21 mouse cellular contexts compared by ENCODE assay signal in the genomic region with DNA sequence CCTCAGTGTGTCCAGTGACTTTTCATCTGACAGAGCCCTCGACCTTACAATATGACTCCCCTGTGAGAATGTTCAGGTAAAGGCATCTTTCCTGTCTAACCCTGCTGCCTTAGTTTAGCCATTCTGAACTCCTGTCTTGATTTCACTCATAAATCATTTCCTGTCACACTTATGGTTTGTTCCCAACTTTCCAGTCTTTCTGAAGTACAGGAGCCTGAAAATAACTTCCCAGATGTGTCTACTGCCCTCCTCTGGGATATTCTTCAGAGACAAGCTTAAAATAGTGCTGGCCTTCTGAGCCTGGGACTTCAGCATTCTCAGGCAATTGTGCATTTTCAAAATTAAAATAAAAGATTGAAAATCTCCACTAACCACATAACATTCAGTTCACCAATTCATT.
DNase-seq lines count a peak whose midpoint lies in the region; ATAC-seq and TF ChIP-seq lines count a peak whose summit lies in the region.
"Had no signal": no experiment of that assay in that cellular context is flagged by ENCODE, and none has a peak within 500 bp of the region (broad histone marks: within the 10 kb centered on the region; RNA-seq: fewer than 3 reads in every experiment).

No protein-coding gene starts in this region.

- no peak overlapping the region for H3K9ac ChIP-seq in hindbrain, postnatal 0 days (replicated peaks; ENCODE audit: low read length)
- no peak overlapping the region for H3K9ac ChIP-seq in hindbrain, embryonic 16.5 days (ENCODE audit: low read depth, low read length)
- H3K9ac ChIP-seq in liver, postnatal 0 days (replicated peaks) = no peak overlapping the region
- no peak overlapping the region for H3K9ac ChIP-seq in liver, embryonic 11.5 days (ENCODE audit: low read depth, low read length)
- H3K9ac ChIP-seq: embryonic facial prominence, embryonic 13.5 days; heart, embryonic 13.5 days; hindbrain, embryonic 15.5 days; liver, embryonic 15.5 days had no signal

- TF ChIP-seq CTCF in hindbrain, postnatal 0 days (IDR thresholded peaks at IDR 0.05; ENCODE audit: low read depth) = peak; percentile 31
- peak; percentile 20; the same call in 1 of the 2 replicates for TF ChIP-seq CTCF in liver, postnatal 0 days (IDR thresholded peaks at IDR 0.05; ENCODE audit: low read depth)

- ATAC-seq in hindbrain, postnatal 0 days = no peak
- no peak for ATAC-seq in hindbrain, embryonic 16.5 days
- ATAC-seq in liver, postnatal 0 days = no peak
- ATAC-seq in liver, embryonic 11.5 days (replicated peaks; ENCODE audit: low FRiP score) = no peak
- ATAC-seq: forebrain, embryonic 14.5 days had no signal

- H3K4me3 ChIP-seq in hindbrain, postnatal 0 days (ENCODE audit: low read length) = no peak overlapping the region
- H3K4me3 ChIP-seq in hindbrain, embryonic 16.5 days (ENCODE audit: low read length) = no peak overlapping the region
- H3K4me3 ChIP-seq in liver, postnatal 0 days (ENCODE audit: low read depth, low read length) = no peak overlapping the region
- no peak overlapping the region for H3K4me3 ChIP-seq in liver, embryonic 11.5 days (ENCODE audit: low read depth, low read length)
- H3K4me3 ChIP-seq: embryonic facial prominence, embryonic 13.5 days; heart, embryonic 13.5 days; hindbrain, embryonic 15.5 days; liver, embryonic 15.5 days; midbrain, embryonic 10.5 days had no signal

- no peaks in the 10 kb centered on the region for H3K4me1 ChIP-seq in hindbrain, postnatal 0 days (ENCODE audit: insufficient read depth, low read length)
- no peaks in the 10 kb centered on the region for H3K4me1 ChIP-seq in hindbrain, embryonic 16.5 days (ENCODE audit: control insufficient read depth, insufficient read depth, low read depth, low read length)
- H3K4me1 ChIP-seq in liver, postnatal 0 days (ENCODE audit: insufficient read depth) = no peaks in the 10 kb centered on the region
- H3K4me1 ChIP-seq in liver, embryonic 11.5 days (replicated peaks; ENCODE audit: control insufficient read depth, insufficient read depth, low read length) = no peaks in the 10 kb centered on the region
- H3K4me1 ChIP-seq: embryonic facial prominence, embryonic 13.5 days; heart, embryonic 13.5 days; hindbrain, embryonic 15.5 days; liver, embryonic 15.5 days; midbrain, embryonic 10.5 days had no signal

- 77% methylated on average over 1 of the region's 1 CpGs for WGBS in hindbrain, postnatal 0 days
- WGBS in hindbrain, embryonic 16.5 days = 63% methylated on average over 1 of the region's 1 CpGs
- WGBS in liver, postnatal 0 days (ENCODE audit: insufficient replicate concordance) = 52% methylated on average over 1 of the region's 1 CpGs
- 83% methylated on average over 1 of the region's 1 CpGs for WGBS in liver, embryonic 11.5 days

- no peak for TF ChIP-seq EP300 in liver, postnatal 0 days (IDR thresholded peaks at IDR 0.05; ENCODE audit: low read depth)

- no peaks in the 10 kb centered on the region for H3K27me3 ChIP-seq in hindbrain, postnatal 0 days (ENCODE audit: insufficient read depth, low read length)
- no peaks in the 10 kb centered on the region for H3K27me3 ChIP-seq in hindbrain, embryonic 16.5 days (replicated peaks; ENCODE audit: control insufficient read depth, insufficient read depth, low read length)
- no peaks in the 10 kb centered on the region for H3K27me3 ChIP-seq in liver, postnatal 0 days (ENCODE audit: insufficient read depth, low read length)
- H3K27me3 ChIP-seq in liver, embryonic 11.5 days (replicated peaks; ENCODE audit: control insufficient read depth, insufficient read depth, low read length) = no peaks in the 10 kb centered on the region
- H3K27me3 ChIP-seq: embryonic facial prominence, embryonic 13.5 days; heart, embryonic 13.5 days; hindbrain, embryonic 15.5 days; liver, embryonic 15.5 days had no signal

- no peak overlapping the region for H3K4me2 ChIP-seq in hindbrain, postnatal 0 days (ENCODE audit: low read depth, low read length)
- no peak overlapping the region for H3K4me2 ChIP-seq in hindbrain, embryonic 16.5 days (ENCODE audit: low read length)
- H3K4me2 ChIP-seq in liver, postnatal 0 days (ENCODE audit: low read depth, low read length) = no peak overlapping the region
- no peak overlapping the region for H3K4me2 ChIP-seq in liver, embryonic 11.5 days
- H3K4me2 ChIP-seq: embryonic facial prominence, embryonic 13.5 days; heart, embryonic 13.5 days; hindbrain, embryonic 15.5 days; liver, embryonic 15.5 days had no signal

- H3K27ac ChIP-seq in hindbrain, postnatal 0 days = no peak overlapping the region
- H3K27ac ChIP-seq in hindbrain, embryonic 16.5 days (ENCODE audit: low read depth, low read length) = no peak overlapping the region
- no peak overlapping the region for H3K27ac ChIP-seq in liver, postnatal 0 days (ENCODE audit: low read depth)
- no peak overlapping the region for H3K27ac ChIP-seq in liver, embryonic 11.5 days (ENCODE audit: low read depth, low read length)
- H3K27ac ChIP-seq: embryonic facial prominence, embryonic 13.5 days; heart, embryonic 13.5 days; hindbrain, embryonic 15.5 days; liver, embryonic 15.5 days; macrophage; midbrain, embryonic 10.5 days had no signal

- peak; percentile 6 to 73 for DNase-seq in adrenal gland, adult (ENCODE audit: inconsistent age in 2 of 2, low spot score in 1 of 2)
- no peak for DNase-seq in adrenal gland, adult 2 months
- no peak for DNase-seq in hindbrain, postnatal 0 days (ENCODE audit: low spot score)
- DNase-seq in liver, postnatal 0 days = no peak
- no peak for DNase-seq in liver, embryonic 11.5 days (ENCODE audit: low spot score)
- peak; percentile 47 for DNase-seq in brain, adult 2 months (ENCODE audit: low read depth, low spot score)
- no peak for DNase-seq in retina, embryonic 14.5 days (ENCODE audit: low spot score)
- DNase-seq: adrenal gland, adult 8-10 months; cerebellum, postnatal 10 days; heart, postnatal 36 days; spleen, adult 18-20 months; thymus, postnatal 4 days had no signal

- no peaks in the 10 kb centered on the region for H3K9me3 ChIP-seq in hindbrain, postnatal 0 days (ENCODE audit: low read length)
- no peaks in the 10 kb centered on the region for H3K9me3 ChIP-seq in hindbrain, embryonic 16.5 days (ENCODE audit: control insufficient read depth, low read length)
- H3K9me3 ChIP-seq in liver, postnatal 0 days (ENCODE audit: low read length) = no peaks in the 10 kb centered on the region
- no peaks in the 10 kb centered on the region for H3K9me3 ChIP-seq in liver, embryonic 11.5 days (ENCODE audit: control insufficient read depth, low read length)
- H3K9me3 ChIP-seq: embryonic facial prominence, embryonic 13.5 days; G1E; heart, embryonic 13.5 days; hindbrain, embryonic 15.5 days; liver, embryonic 15.5 days; midbrain, embryonic 10.5 days had no signal

- H3K36me3 ChIP-seq in hindbrain, postnatal 0 days (ENCODE audit: insufficient read depth, low read length) = no peaks in the 10 kb centered on the region
- H3K36me3 ChIP-seq in hindbrain, embryonic 16.5 days (ENCODE audit: control insufficient read depth, insufficient read depth, low read length) = no peaks in the 10 kb centered on the region
- H3K36me3 ChIP-seq in liver, postnatal 0 days (replicated peaks; ENCODE audit: insufficient read depth, low read length) = no peaks in the 10 kb centered on the region
- no peaks in the 10 kb centered on the region for H3K36me3 ChIP-seq in liver, embryonic 11.5 days (ENCODE audit: control insufficient read depth, insufficient read depth, low read length)
- H3K36me3 ChIP-seq: embryonic facial prominence, embryonic 13.5 days; G1E; heart, embryonic 13.5 days; hindbrain, embryonic 15.5 days; liver, embryonic 15.5 days; midbrain, embryonic 10.5 days had no signal

Comparison
In these comparisons a context has a peak if more than half of its experiments do, and no peak if none do; other contexts are left out.
1. DNase-seq: peak in adrenal gland, adult (2 of 2) and brain, adult 2 months (single experiment); none in adrenal gland, adult 2 months (single experiment), hindbrain, postnatal 0 days (single experiment), liver, postnatal 0 days (single experiment), liver, embryonic 11.5 days (single experiment) and retina, embryonic 14.5 days (single experiment).